Mouse (Mus musculus): ENCODE results near the gene Cacng7.

Gene Cacng7

GRCm38 (mm10) chr7:3302556-3303275, 30.0 kb upstream of the Cacng7 start:
- DNase-seq (ENCODE audit: low spot score in 2 of 2) = no peak

GRCm38 (mm10) chr7:3303276-3303781, 29.4 kb upstream of the Cacng7 start:
- DNase-seq (ENCODE audit: low spot score in 2 of 2) = peak in 1 of 2 experiments; percentile 37

- DNase-seq (ENCODE audit: low spot score in 2 of 2) = peak in 1 of 2 experiments; percentile 13
Measured at GRCm38 (mm10) chr7:3303789-3304188, 29.0 kb upstream of the Cacng7 start.

DNA sequence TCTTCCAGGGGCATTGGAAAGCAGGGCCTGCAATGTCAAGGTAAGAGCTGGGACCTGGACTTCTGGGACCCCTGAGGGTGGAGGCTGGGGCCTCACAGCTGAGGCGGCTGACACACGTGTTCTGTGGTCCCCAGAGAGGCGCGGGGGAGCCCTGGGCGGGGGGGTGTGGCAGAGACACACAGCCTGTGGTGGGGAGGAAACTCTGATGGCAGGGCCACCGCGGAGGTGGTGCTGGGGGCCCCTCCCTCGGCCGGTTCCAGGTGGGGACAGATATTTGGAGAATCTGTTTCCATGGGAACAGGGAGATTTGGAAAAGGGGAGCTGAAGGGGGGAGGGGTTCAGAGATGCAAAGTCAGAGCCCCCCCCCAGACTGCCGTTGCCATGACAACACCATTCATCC, 28.5 kb upstream of the Cacng7 start:
- DNase-seq (ENCODE audit: low spot score in 2 of 2) = peak in 1 of 2 experiments; percentile 20

- DNase-seq (ENCODE audit: low spot score in 2 of 2) = no peak
Measured at GRCm38 (mm10) chr7:3306400-3306799, 26.4 kb upstream of the Cacng7 start.

GRCm38 (mm10) chr7:3308646-3309045, 24.1 kb upstream of the Cacng7 start:
- DNase-seq (ENCODE audit: low spot score in 2 of 2) = no peak

GRCm38 (mm10) chr7:3310233-3310632, 22.5 kb upstream of the Cacng7 start:
- no peak for DNase-seq (ENCODE audit: low spot score in 2 of 2)

GRCm38 (mm10) chr7:3313571-3313970, 19.2 kb upstream of the Cacng7 start:
- DNase-seq (ENCODE audit: low spot score in 2 of 2) = no peak

GRCm38 (mm10) chr7:3314121-3314520, 18.6 kb upstream of the Cacng7 start:
- DNase-seq (ENCODE audit: low spot score in 2 of 2) = no peak

GRCm38 (mm10) chr7:3317704-3318103, 15.1 kb upstream of the Cacng7 start:
- DNase-seq (ENCODE audit: low spot score in 2 of 2) = no peak

DNA sequence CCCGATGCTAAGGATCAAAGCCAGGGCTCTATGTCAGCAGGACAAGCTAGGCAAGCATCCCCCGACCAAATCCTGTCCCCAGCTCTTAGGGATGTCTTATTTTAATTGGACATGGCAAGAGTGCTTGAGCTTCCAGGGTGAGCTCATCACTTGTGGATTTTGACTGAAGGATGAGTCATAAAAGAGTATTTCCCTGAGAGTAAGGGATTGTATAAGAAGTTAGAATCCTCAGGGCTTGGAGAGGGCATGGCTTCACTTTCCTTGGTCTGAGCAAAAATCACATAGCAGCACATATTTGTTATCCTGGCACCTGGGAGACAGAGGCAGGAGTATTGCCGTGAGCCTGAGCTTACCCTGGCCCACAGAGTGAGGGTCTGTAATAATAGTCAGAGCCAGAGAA, 11.9 kb upstream of the Cacng7 start:
- no peak for DNase-seq (ENCODE audit: low spot score in 2 of 2)

DNA sequence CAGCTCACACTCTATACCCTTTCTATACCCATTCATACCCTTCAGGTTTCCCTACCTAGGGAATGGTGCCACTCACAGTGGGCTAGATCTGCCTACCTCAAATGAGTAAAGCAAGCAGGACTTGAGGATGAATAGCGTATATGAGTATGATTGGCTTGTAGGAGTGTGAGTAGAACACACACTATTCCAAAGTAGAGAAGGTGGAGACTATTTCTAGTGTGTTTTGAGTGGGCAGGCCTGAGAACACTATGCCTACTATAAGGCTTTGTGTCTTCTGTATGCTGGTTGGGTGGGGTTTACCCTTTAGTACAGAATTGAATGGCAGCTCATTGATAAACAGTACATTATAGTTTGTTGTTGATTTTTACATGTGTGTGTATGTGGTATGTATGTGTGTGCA, 8.9 kb upstream of the Cacng7 start:
- DNase-seq (ENCODE audit: low spot score in 2 of 2) = no peak

GRCm38 (mm10) chr7:3327961-3328360, 4.8 kb upstream of the Cacng7 start:
- no peak for DNase-seq (ENCODE audit: low spot score in 2 of 2)

- peak; percentile 82 to 88 for DNase-seq (ENCODE audit: low spot score in 2 of 2)
Measured at GRCm38 (mm10) chr7:3329776-3330546, 2.8 kb upstream of the Cacng7 start.

DNA sequence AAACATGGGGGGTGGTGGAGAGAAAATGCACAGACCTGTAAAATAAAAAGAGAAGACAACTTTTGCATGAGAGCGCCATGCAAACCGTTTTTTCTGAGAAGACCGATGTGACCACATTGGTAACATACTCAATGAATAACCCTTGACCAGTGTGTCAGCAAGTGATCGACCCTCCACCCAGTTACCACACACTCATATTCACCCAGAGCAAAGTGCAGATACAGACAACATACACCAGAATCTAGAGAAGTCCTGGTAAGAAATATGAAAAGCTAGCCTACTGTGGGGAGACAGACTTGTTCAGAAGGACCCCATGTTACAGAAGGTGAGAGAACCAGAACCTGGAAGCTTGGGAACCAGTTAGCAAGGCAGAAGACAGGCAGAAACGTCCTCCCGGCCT, 1.6 kb upstream of the Cacng7 start:
- no peak for DNase-seq (ENCODE audit: low spot score in 2 of 2)

DNA sequence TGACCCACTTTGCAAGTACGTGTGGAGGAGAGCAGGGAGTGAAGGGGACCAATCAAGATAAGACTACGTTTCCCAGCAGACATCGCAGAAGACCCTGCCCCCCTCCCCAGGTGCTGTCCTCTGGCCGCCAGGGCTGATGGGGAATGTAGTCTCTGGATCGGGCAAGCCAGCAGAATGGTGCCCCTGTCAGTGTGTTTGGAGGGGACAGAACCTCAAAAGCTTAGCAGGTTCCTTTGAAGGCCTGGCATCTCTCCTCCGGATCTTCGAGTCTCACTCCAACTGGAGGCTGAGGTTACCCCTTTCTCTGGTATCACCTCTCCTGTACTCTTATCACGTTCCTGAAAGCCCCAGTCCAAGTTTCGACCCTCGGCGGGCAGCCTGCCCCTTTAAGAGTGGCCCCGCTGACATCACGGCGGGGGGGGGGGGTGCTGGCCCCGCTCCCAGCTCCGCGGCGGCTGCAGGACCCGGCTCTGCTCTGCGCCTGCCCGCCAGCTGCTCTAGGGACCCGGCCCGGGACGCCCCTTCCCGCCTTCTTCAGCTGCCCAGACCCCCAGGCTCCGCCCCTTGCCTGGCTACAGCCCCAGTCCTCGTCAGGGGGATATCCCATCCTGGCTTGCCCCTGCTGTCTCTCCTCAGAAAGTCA, 1.1 kb upstream of the Cacng7 start:
- peak; percentile 71 to 87 for DNase-seq (ENCODE audit: low spot score in 2 of 2)

- DNase-seq (ENCODE audit: low spot score in 2 of 2) = peak in 1 of 2 experiments; percentile 21
Measured at GRCm38 (mm10) chr7:3332224-3332615, 535 bp upstream of the Cacng7 start.

GRCm38 (mm10) chr7:3333542-3333941, 787 bp downstream of the Cacng7 start:
- peak in 1 of 2 experiments; percentile 6 for DNase-seq (ENCODE audit: low spot score in 2 of 2)

DNA sequence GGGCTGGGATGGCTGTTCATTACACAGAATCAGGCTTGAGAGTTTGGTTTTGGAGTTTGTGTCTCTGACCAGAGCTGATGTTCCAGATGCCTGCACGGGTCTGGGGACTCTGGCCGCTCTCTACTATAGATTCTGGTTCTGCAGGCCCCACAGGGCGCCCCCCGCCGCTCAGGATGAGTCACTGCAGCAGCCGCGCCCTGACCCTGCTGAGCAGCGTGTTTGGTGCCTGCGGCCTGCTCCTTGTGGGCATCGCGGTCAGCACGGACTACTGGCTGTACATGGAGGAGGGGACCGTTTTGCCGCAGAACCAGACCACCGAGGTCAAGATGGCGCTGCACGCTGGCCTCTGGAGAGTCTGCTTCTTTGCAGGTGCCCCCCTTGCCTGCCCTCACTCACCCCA, 3.7 kb downstream of the Cacng7 start:
- DNase-seq (ENCODE audit: low spot score in 2 of 2) = no peak

DNA sequence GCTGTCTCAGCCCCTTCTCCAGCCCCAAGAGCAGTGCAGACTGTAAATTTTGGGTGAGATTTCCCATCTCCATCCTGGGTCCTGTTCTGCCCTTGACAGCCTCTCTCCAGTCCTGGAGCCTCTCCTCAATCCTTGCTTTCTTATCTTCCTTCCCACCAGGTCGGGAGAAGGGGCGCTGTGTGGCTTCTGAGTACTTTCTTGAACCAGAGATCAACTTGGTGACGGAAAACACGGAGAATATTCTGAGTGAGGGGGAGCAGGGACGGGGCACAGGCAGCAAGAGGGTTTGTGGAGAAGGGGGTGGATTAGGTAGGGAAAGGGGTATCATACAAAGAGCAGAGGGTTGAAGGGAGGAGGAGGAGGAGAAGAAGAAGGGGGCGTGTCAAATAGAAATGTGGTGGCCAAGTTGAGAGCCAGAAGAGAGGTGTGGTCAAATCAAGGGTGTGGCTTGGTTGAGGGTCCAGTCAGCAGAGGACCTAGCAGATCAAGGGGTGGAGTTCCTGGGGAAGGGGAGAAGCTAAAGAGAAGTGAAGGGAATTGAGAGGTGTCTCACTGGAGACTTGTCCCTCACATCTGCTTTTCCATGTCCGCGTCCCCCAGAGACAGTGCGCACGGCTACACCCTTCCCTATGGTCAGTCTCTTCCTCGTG, 5.7 kb downstream of the Cacng7 start:
- DNase-seq (ENCODE audit: low spot score in 2 of 2) = no peak

GRCm38 (mm10) chr7:3339010-3339409, 6.3 kb downstream of the Cacng7 start:
- DNase-seq (ENCODE audit: low spot score in 2 of 2) = no peak

DNA sequence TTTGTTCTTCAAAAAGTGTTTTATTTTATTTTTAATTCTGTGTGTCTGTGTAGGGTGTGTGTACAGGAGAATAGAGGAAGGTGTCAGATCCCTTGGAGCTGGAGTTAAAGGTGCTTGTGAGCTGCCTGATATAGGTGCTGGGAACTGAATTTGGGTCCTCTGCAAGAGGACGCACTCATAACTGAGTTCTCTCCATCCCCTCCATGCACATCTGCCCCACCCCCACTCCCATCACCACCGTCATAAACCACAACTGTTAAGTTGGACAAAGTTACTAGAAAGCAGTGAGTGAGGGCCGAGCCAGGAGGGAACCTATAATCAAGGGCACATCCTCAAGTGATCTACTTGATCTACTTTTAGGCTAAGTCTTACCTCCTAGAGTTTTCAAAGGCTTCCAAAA, 11.1 kb downstream of the Cacng7 start:
- no peak for DNase-seq (ENCODE audit: low spot score in 2 of 2)

Measured in cerebellum, postnatal 4 days (tissue).